Mouse (Mus musculus) liver (tissue): ENCODE measurements around the gene Usp15.
"Not testable (repeated sequence)": the region's sequence is repeated elsewhere in the genome, so short reads cannot be mapped to it uniquely, and the experiment has no call there.

Experiments
- DNase-seq: peaks from one replicate; pipeline ENCODE4 v3.0.0-alpha.2; 2020; ENCODE audit warnings: mixed read lengths

Gene Usp15

DNA sequence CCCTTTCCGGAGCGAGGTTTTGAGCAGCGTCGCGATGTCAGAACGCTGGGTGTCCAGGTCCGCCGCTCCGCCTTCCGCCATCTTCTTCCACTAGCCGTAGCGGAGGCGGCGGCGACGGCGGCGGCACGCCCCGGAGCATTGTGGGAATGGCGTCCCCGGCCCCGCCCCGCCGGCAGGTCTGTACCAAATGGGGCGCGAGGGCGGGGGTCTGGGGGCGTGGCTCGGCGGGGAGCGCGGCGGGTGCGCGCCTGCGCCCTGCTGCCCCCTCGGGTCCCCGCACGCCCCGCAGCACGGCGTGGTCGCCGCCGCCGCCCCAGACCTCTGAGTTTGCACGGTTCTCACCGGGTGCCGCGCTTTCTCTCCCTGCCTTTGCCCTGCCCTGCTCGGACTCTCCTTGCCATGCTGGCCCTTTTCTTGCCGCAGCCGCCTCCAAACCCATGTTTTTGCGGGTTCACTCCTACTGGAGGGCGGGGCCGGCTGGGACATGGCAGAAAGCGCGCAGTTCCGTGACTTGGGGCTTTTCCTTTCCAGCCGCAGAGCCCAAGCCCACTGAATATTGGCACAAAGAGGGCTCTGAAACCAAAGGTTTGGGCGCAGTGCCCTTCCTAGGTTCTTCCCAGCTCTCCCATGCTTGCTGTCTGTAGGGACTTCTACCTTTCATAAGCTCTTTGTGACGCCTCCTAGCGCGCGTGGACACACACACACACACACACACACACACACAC lies at the start of gene Usp15:
Gene Usp15, minus strand, starts transcription at position 161 of the 725 bp plus-strand sequence.
- DNase-seq, result peak; percentile 97

DNA sequence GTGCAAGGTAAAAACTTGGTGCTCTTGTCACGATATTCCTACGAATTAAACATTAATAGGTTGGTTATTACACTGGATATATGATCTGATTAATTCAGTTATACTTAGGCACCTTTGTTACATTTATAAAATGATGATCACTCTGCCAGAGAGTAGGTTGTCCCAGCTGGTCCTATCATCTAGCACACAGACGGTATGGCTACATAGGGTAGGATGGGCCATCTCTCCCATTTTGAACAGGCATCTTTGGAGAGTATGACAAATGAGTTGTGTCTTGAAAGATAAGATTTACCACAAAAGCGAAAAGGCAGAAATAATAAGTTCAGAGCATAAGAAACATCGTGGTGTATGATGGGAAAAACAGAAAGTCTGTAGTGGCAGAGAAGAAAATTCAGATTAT lies 32.6 kb upstream of the Usp15 start:
- DNase-seq, result no peak

DNA sequence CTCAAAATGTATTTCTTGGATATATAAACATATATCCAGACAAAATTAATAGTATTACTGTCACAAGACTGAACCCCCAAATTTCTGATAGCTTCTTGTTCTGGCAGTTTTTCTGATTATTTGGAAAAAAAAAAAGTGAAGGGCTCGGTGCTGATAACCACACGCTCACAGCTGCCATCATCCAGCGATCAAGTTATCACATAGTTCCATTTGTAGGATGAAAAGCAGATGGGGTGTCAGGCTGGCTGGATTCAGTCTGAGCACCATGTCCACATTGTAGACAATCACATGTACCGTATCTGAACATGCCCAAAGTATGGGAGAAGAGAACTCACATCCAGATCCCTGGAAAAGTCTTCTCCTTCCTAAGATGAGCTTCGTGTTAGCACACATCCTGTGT lies 26.0 kb upstream of the Usp15 start:
- DNase-seq, result no peak

DNA sequence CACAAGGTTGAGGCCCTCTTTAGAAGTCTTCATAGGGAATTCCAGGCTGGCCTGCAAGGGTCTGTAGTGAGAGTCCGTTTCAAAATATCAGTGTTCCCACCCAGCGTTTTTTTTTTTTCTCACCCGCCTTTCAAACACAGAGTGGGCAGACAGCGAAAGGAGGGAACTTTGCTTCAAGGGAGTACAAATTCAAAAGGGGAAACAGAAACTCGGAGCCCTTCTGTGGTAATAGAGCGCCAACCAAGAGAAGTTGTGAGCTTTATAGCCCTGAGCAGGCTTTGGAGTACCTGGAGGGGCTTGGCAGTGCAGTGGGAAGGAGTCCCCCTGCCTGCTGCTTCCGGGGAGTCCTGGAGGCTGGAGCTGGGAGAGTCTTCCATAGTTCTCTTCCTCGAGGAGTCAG lies 12.7 kb upstream of the Usp15 start:
- no peak for DNase-seq

DNA sequence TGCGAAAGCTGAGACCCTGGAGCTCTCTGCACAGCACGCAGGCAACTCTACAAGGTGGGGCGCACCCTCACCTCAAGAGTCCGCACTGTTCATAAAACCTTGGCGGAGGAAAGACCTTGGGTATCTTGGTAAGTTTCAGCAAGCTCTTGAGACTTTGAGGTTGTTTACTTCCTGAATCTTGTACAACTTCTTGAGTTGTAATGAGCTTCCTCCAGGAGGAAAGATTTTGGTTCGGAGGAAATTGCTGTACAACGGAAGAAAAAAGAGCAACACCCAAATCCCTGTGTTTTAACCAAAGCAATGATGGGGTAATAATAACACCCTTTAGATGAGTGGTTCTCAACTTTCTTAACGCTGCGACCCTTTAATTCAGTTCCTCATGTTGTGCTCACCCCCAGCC lies 11.5 kb upstream of the Usp15 start:
- no peak for DNase-seq

DNA sequence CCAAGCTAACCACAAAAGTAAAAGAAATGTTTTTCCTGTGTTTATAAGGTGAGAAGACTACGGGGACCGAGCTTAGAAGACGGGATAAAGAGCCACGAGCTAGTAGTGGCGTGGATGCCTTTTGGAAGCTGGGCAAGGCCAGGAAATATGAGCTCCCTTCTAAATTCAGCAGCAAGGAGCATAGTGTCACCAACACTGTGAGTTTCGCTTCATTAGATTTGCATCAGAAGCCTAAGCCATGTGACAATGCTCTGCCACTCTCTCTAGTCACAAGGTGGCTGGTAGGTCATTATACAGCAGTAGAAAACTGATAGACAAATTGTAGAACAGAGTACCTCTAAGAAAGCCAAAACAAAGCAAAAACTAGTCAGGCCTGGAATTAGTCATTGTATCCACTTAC lies 9.3 kb upstream of the Usp15 start:
- DNase-seq, result no peak

DNA sequence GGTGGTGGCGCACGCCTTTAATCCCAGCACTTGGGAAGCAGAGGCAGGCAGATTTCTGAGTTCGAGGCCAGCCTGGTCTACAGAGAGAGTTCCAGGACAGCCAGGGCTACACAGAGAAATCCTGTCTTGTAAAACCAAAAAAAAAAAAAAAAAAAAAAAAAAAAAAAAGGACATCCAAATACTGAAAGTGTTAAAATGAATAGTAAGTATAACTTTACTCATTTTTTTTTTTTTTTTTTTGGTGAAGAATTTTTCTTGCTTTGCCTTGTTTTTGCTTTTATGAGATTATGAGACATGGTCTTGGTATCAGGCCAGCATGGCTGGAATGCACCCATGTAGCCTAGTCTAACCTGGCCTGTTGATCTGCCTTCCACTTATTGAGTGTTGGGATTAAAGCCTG lies 8.6 kb upstream of the Usp15 start:
- not testable (repeated sequence) for DNase-seq

DNA sequence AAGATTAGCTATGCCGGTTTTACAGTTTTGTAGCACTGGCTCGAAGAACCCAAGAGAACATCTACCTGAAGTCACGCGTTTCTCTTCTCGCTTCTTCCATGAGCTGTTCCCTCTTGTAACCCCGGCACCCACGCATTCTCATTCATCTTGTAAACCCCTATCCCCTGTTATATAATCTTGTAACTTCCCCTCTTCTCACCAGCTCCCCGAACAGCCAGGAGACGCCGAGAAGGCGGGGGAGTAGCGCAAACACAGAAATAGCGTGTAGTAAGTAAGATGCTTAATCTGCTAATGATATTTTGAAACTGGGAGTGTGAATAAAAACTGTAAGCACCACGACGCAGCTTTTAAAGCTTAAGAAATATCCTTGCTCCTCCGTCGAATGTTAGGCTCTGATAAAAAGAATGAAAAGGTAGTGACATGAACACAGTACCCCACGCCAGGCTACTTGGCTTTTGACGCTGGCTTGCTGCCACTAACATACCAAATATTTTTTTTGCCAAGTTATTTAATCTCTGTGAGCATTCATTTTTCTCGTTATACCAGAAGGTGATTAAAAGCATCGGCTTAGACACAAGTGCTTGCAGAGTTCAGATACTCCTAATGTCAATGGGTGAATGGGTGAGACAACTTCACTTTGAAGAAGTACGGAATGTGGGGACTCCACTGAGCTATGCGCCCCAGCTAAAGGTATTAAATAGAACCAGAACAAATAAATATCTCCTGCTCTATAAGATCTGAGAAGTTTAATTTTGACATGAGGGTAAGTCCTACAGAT lies 5.4 kb upstream of the Usp15 start:
- DNase-seq, result no peak

DNA sequence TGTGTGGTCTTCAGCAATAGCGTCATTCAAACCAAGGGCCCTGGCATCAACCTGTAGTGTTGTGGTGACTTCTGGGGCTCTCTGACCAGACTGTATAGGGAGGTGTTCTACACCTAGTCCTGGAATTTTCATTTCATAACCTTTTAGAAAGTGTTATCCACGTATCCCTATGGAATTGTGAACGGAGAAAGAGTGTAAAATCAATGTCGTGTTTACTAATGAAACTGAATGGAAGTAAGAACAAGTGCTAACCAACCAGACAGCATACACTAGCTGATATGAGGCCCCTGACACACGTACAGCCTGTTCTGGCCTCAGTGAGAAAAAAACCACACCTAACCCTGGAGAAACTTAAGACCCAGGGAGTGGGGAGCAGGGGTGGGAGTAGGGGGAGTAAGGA lies 4.6 kb upstream of the Usp15 start:
- no peak for DNase-seq

DNA sequence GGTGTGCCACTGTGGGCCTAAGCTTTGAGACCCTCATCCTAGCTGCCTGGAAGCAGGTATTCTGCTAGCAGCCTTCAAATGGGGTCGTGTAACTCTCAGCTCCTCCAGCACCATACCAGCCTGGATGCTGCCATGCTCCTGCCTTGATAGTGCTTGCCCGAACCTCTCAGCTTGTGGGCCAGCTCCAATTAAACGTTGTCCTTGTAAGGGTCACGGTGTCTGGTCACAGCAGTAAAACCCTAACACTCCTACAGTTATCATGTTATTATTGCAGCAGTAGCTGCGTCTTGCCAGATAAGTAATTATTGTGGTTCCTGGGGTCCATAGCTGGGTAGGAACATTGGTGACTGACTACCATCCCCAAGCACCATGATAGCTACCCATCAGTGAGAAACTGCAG lies 4.2 kb upstream of the Usp15 start:
- no peak for DNase-seq

DNA sequence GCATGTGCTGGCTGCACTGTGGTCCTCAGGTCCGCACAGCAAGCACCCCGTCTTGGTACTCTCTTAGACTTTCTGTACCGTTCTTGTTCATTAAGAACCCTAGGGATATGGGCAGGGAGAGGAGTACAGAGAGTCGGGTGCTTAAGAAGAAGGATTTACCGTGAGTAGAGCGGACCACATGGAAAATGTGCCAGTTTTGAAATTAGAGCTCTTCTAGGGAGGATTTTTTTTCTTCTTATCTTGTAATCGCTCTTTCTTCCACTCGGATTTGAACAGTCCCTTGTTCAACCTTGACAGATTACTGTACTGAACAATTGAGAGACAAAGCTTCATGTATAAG lies 3.5 kb upstream of the Usp15 start:
- no peak for DNase-seq

DNA sequence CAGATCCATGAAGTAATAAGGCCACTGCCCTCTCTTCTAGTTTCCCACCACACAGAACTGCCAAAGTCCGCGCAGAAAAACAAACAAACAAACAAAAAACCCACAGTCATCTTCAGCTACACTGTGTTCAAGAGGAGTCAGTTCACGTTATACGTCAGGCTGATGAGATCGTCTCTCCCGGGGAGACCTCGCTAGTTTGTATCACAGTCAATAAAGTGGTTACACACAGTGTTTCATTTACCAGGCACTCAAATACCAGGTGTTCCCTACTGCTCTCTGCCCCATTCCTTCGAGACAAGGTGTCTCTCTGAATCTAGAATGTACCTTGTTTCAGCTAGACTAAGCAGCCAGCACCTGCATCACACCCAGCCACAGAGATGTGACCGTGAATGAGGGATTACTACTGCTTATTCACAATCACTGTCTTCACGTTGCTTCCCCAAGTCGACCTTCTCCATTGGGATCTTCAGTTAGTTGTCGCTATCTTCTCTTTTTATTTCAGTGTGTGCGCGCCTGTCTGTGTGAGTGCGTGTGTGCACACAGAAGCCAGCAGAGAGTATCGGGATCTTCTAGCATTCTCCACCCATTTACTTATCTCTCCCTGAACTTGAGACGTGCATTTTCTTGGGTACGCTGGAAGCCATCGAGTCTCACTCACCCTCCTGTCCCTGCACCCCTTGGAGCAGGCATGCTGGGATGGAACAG lies 3.0 kb upstream of the Usp15 start:
- no peak for DNase-seq

DNA sequence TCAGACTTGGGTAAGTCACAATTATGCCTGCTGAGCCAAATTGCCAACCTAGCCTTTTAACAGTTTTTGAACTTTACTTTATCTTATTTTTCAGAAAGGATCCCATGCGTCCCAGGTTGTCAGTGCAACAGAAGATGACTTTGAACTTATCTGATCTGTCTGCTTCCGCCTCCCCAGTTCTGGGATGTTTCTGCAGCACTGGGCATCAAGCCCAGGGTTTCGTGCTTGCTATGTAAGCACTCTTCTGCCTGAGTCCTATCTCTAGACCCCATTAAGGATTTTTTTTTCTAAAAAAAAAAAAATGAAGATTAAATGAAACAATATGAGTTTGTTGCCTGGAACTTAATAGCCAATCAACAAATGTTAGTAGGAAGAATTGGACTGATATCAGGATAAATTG lies 2.3 kb upstream of the Usp15 start:
- DNase-seq, result no peak

DNA sequence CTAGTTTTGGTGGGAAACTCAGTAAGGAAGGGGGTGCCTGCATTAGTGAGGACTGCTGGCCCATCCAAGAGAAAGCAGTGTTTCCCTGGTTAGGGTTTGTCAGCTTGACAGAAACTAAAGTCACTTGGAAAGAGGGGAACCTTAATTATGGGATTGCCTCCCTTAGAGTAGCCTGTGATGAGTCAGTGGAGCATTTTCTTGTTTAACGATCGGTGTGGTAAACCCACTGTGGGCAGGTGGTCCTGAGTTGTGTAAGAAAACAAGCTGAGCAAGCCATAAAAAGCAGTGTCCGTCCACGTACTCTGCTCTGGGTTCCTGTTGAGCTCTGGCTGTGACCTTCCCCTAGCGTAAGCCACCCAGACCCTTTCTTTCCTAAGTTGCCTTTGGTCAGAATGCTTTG lies 1.4 kb upstream of the Usp15 start:
- DNase-seq, result no peak

DNA sequence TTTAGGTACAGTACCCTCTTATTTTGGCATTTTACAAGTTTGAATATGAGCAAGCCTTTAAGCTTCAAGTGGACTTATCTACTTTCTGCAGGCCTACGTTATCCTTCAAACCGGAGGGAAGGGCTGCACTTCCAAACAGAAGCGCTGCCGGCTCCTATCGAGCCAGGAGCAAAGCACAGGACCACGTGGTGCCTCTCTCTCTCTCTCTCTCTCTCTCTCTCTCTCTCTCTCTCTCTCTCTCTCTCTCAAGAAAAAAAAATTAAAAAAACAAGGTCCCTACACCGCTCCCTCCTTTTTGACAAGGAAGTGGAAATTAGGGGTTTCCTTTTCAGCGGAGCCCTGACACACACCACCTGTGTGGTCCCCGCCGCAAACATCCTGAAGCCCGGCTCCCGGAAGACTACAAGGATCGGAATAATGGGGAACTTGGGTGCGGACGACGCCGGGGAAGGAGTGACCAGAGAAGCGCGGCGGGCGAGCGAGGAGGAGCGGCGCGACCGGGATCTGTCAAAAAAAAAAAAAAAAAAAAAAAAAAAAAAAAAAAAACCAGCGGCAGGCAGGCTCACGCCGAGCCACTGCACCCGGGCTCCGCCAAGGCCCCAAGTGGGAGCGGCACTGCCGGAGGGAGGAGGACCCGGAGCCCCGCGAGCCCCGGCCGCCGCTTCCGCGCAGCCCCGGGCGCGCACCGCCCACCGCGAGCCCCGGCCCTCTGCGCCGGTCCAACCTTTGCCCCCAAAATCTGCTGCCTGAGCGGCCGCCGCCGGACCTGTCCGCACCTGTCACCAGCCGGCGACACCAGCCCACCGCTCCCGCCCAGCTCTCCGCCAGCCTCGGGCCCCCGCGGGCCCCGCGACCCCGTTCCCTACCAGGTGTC lies 597 bp downstream of the Usp15 start:
- DNase-seq, result peak; percentile 86

DNA sequence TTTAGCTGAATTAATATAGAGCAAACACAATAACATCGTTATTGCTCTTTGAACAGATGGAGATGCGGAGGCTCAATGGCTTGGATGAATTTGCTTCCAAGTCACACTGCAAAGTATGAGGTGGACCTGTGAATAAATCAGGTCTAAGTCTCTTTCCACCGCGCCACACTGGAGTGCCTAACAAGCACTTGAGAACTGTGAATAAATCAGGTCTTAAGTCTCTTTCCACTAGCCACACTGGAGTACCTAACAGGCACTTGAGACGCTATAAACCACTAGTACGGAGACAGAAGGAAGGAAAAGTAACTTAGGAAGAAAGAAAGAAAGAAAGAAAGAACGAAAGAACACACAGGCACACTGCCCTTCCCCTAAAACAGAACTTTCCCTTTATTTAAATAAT lies 1.3 kb downstream of the Usp15 start:
- DNase-seq, result peak; percentile 26

DNA sequence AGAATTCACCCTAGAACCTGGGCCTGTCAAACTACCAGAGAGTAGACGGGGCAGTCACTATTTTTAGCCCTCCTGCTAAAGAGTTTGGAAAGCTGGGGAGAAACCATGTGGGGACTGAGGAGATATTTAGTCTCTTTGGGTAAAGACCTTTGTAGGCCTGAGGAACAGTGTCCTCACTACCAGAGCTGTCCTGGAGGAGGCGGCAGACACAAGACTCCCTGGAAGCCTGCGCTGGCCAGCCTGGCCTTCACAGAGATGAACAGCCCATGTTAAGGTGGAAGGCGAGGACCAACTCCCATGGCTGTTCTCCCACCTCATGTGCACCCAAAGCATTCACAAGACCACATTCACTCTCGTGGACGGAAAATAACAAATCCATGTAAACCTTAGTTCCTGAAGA lies 5.8 kb downstream of the Usp15 start:
- no peak for DNase-seq

DNA sequence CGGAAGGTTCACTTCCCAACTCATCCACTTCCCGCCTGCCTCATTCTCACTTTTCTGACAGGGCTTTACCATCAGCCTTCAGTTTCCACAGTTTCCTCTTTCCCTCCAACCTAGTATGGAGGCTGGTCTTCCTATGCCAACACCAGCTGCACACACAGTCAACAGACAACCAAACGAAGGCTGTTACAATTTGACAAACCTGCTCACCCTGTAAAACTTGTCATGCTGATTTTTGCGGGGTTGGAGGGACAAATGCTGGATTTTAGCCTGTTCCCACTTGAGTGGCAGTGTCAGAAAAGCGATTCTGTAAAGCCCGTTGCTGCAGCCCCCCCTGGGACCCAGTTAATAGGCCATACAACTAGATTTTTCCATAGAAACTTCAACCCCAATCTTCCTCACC lies 9.5 kb downstream of the Usp15 start:
- no peak for DNase-seq

DNA sequence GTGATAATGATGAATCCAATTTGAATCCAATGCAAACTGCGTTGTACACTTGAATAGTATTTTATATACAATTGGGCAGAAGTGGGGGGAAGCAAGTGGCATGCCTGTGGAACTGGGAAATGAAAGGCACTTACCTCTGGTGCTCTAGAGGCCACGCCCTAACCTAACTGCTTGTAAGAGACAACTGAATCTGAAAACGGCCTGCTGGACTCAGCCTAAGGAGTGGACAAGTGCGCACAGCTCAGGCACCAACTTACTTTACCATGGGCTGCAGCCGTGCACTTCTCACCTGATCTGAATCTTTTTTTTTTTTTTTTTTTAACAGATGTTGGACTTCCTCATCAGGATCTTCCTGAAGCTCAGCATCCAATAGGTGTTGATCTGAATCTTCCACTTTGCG lies 10.9 kb downstream of the Usp15 start:
- DNase-seq, result no peak

DNA sequence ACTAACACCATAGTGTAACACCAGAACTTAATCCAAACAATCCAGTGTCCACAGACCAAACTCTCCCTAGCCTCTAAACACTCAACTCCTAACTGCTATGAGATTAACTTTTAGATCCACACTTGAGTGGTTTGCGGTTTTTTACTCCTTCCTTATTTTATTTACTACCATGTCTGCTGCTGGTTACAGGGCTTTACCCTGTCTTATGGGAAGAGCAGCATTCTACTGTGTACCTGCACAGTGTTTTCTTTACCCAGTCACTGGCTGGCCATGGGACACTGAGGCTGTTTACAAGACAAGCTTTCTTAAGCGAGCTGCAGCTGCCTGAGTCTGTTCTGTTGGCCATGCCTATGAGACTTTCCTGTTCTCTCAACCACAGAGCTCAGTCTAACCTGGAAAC lies 13.1 kb downstream of the Usp15 start:
- DNase-seq, result no peak

DNA sequence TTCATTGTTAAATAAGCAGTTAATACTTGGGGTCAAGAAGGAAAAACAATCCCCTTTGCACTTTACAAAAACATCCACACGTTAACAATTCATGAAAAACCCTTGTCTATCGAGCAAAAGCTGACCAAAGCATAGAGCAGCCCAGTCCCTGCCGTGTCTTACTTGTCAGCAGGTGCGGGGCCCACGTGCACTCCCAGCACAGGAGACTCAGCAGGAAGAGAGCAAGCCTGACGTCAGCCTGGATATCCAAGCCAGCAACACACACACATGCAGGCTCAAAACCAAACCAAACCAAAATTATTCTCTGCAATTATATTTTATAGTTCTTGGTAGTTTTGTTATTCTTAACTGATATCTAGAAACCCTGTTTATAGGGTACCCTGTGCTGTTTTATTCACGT lies 13.6 kb downstream of the Usp15 start:
- no peak for DNase-seq

DNA sequence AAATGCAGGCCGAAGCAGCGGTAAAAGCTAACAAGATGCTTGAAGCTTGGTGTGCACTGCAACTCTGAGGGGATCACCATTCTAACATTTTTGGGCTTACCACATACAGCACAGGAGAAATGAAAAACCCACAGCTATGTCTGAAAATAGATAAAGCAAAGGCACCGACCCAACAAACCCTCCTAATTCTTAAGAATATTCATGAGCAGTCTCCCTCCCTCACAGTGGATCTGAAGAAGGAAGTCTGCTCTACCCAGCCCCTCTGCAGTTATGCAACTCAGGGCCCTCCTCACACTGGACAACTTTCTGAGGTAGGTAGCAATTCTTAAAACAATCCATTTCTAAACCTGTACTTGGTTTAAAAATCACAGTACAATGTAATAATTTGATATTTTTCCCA lies 14.4 kb downstream of the Usp15 start:
- no peak for DNase-seq

DNA sequence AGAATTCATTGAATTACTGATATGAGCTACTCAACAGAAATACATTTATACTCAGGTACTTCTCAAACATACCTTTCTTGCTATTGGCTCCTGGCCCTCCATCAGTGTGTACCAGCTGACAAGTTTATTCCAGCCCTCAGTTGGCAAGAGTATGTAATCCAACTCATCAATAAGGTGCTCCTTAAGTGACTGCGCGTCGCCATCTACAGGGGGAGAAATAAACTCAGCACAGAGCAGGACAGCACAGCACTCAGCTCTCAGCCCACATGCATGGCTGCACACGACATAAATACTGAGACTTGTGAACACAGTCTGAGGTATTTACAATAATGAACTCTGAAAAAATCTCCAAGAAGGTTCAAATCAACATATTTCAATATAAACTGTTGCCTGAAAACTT lies 21.0 kb downstream of the Usp15 start:
- no peak for DNase-seq
